Mouse (Mus musculus): Measurements from ENCODE around the gene Msrb3. TPM values are rescaled to one million over a fixed set of nuclear protein-coding genes. Genes with fewer than 3 reads are reported as not detected.

Gene Msrb3
- total RNA-seq, 2 experiments from 2014 or later: 4.6 to 5.9 TPM

DNA sequence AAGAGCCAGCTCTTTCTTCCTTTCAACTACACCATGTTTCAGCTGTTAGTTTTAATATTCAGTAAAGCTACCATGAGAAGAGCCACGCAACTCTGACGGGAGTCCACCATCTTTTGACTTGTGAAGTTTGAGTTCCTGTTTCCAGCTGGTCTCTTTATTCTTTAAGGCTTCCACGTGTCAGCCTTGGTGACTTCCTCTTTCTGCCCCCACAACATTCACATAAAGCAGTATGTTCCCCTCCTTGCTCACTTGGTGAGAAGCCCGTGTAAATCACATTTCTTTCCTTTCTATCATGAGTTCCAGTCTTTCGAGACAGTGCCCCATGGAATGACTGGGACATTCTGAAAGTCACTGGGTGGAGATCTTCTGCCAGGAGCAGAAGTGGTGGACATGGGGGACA is 83.6 kb downstream of the Msrb3 start:
- no peak for DNase-seq (ENCODE audit: low spot score in 2 of 2)

DNA sequence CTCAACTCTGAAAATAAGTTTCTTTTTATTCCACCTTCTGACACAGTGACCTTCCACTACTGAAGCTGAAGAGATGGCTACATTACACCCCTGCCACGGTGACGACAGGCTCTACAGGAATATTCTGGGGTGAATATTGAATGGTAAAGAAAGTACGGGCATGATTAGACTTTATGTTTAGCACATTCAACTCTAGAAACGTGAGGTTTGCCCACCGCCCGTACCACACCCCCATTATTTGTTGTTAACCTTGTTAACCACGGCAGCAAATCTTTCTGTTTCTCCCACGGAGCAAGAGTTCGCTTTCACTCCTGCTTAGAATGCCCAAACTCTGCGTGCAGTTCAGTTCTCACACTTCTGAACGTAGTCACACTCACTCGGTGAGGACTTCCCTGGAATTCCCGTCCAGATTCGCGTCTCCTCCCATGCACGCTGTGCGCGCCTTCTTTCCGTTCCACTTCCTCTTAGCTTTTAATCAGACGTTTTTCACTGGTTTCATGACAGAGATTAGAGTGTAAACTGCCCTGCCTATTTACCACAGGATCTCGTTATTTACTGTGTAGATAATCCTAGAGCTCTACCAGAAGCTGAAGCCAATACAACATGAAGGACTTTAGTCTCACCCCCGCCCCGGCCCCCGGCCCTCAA is 87.0 kb downstream of the Msrb3 start:
- DNase-seq (ENCODE audit: low spot score in 2 of 2): no peak

DNA sequence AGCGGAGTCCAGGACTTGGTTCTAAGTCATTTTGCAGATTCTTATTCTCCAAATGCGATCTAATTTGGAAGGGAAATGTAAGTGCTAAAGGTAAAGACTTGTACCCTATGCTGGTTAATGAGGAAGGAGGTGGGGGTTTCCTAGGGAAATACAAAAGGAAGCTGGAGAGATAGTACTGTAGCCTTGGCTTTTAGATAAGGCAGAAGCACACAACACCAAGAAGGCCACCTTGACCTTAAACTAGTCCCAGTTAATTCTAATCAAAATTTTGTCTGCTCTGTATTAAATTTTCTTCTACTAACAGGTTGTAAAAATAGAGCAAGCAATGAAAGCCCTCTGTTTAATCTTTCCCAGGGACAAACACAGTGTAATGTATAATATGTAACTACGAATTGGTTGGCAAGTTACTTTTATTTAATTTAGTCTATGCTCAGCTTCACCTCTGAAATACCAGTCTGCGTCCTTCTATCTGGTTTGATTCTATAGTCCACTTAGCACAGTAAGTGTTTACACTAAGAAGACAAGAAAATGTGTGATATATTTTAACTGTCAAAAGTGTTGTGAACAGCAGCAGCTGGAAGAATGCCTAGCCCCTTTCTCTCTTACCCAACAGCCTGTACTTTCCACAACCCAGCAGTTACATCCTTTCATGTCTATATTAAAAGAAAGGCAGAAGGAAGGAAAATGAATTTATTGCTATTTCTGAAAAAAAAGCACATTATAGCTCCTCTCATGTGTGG is 87.9 kb downstream of the Msrb3 start:
- no peak for DNase-seq (ENCODE audit: low spot score in 2 of 2)

DNA sequence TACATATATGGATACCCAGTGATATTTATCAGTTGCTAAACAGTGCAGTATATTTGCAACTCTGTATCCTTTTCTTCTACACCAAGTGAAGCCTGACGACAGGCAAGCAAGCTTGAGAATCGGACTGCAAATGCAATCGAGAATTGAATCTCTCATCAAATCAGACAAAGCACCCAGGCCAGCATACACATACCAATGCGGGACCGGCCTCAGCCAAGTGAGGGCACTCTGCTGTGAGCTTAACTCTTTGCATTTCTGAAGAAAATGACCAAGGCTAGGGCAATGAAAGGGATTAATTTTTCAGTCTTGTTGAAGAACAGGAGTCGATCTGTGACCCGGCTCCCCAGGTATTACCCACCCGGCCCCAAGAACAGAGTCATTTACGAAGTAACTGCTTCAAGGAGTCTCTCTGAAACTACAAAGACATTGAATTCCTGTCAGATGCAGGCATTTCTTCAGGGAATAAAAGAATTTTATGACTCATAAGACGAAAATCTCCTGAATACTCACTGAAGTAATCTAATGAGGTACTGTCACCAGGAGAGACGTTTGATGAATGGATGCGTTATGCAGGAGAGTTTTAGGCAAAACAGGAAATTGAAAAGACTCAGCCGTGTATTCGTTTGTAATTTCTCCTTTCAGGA is 88.7 kb downstream of the Msrb3 start:
- no peak for DNase-seq (ENCODE audit: low spot score in 2 of 2)

DNA sequence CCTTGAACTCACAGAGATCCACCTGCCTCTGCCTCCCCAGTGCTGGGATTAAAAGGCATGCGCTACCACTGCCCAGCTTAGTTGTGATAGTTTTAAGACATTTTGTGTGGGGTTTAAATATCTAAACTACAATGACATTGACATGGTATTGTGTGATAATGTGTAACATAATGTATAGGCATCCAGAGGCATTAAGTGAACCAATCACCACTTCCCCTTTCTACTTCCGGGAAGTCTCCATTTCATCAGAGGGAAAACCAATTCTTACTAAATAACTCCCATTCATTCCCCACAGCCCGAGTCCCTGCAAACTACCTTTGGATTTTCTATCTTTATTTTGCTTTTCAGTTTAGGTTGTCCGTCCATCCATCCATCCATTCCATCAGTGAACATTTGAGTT is 90.7 kb downstream of the Msrb3 start:
- DNase-seq (ENCODE audit: low spot score in 2 of 2): no peak

DNA sequence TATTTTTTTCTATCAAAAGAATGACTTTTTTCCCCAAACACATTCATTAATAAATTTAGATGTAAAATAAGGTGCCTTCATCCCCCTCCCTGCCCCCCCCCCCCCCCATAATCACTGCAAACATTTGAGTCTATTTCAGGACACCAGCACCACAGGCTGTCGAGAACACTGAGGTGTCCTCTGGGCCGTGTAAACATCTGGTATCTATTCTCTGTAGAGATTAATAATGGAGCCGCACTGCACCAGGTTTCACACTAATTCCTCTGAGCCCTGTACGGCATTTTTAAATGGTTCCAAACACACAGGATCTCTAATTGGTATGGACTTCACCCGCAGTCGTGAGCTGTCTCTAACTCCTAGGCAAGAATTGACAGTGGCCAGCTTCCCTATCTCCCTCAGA is 97.8 kb downstream of the Msrb3 start:
- no peak for DNase-seq (ENCODE audit: low spot score in 2 of 2)

DNA sequence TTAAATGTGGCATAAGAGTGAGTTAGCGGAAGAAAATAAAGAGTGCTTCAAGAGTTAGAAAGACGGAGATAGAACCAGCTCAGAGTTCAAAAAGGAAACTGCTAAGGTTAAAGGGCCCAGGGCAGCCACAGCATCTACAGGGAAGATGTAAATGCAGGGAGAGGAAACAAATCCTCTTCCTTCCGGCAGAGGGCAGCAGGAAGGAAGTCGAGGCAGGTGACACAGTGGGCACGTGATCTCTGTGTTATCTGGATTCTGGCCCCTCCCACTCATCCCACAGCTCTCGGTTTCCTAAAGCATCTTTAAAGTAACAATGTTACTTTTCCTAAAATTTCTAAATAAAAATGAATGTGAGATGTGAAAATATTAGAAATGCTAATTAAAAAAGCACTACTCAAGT is 99.4 kb downstream of the Msrb3 start:
- DNase-seq (ENCODE audit: low spot score in 2 of 2): no peak

DNA sequence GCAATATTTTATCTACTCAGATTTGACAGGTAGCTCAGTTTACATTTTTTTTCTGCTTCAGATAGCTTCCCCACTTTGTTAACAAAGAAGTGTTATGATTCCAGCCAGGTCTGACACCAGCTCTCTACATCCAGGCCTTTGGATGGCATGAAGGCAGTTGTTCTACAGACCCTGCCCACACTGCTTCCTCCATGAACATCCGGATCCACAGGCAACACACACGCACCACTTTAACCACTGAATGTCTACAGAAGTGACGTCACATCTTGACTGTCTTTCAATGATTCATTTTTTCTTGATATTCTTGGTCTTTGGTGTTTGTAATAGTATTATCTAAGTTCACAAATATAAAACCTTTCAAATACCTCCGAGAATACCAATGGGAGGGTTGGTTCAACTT is 102.2 kb downstream of the Msrb3 start:
- DNase-seq (ENCODE audit: low spot score in 2 of 2): no peak

DNA sequence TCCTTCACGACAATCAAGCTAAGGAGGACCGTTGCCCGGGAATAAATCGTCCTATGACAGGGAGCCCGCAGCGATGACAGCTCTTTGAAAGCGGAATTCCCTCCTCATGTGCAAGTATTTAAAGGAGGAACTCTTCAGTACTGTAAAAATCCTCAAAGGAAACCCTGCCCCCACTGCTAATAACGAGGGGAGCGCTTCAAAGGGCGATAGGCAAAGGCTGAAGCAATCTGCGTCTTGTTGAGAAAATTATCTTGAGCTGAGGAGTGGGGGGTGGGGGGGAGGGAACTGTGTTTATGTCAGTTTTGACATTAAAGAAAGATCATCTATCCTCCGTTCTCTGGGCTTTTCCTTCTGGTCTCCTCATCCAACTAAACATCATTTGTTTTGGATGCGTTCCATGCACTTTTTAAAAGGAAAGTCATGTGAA is 104.5 kb downstream of the Msrb3 start:
- DNase-seq (ENCODE audit: low spot score in 2 of 2): no peak

DNA sequence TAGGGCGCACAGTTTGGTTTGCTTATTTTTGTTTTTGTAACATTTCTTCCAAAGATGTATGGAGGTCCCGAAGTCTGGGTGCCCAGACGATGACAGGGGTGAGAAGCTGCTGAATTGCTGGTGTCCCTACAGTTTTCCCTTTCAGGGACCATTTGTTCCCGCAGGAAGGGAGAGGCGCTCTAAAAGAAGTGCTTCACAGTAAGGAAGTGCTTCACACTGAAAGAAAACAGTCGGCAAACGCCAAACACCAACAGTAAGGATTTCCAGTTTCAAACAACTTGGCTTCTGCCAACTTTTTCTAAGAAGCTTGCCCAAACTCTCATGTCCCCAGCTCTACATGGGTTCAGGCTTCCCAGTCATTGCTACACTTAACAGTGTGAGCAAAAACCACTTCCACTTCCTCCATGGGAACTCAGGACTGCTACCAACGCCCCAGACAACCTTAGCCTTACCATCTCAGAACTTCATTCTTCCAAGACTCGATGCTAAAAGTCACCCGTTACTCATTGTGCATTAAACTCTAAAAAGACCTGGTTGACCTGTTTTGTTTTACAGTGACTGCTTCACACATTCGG is 106.6 kb downstream of the Msrb3 start:
- DNase-seq (ENCODE audit: low spot score in 2 of 2): no peak

DNA sequence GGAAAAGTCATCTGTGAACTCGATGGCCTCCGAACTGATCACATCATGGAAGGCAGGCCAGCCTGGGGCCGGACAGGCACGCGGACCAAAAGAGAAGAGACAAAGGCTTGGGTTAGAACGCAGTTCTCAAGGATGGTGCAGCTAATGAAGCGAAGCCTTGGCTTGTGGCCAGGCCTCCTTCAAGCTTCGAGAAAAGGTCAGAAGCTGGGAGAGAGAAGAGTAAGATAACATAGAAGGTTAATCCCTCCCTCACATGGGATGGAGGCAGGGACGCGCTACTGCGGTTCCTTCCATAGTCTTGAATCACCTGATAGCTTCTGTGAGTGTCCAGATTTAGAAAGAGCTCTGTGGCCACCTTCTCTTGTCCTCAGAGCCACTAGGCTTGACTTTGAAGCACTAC is 107.5 kb downstream of the Msrb3 start:
- DNase-seq (ENCODE audit: low spot score in 2 of 2): no peak

DNA sequence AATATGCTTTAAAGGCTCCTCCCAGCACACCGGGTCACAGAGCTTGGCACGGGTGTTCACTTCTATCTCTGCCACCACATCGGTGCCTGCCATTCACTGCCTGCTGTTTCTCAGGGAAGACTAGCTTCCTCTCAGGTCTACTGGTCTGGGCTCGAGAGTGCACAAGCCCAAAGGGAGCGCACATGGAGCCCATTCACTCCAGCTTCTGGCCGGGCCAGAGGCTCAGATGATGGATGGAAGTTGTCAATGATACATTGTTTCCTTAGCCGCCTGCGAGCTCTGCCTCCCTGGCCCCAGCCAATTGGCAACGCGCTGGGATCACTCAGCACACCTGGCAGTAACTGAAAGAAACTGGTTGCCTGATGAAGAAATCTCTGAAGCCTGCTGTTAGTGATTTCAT is 111.7 kb downstream of the Msrb3 start:
- no peak for DNase-seq (ENCODE audit: low spot score in 2 of 2)

DNA sequence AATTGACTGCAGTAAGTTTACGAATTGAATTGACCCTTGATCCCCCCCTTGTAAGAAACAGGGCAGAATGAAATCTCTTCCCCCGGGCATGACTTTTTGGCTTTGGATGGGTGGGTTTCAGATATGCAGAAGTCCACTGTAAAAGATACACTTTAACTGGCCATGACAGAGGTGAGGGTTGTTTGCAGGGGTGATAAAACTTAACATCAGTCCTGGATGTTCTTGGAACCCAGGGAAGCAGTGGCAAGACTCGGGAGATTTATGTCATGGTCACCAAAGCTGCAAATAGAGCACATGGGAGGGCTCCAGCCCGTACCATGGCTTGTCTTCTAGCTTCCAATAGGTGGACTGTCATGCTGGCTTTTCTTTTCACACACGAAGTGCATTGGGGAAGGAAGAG is 114.4 kb downstream of the Msrb3 start:
- no peak for DNase-seq (ENCODE audit: low spot score in 2 of 2)

DNA sequence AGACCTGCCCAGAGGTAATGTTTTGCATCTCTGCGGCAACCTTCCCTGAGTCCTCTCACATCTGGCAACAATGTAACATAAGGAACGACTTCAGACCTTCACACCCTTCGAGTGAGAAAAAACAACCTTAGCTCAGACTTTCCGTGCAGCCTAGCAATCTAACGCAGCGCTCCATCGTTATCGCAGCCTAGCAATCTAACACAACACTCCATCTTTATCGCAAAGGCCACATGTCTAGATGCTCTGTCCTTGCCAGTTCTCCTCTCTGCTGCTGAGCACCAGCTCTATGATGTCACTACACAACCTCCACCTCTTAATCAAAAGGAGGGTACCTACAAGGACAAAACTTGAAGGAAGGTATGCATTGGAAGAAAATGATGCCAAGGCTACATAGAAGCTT is 115.5 kb downstream of the Msrb3 start:
- DNase-seq (ENCODE audit: low spot score in 2 of 2): no peak

DNA sequence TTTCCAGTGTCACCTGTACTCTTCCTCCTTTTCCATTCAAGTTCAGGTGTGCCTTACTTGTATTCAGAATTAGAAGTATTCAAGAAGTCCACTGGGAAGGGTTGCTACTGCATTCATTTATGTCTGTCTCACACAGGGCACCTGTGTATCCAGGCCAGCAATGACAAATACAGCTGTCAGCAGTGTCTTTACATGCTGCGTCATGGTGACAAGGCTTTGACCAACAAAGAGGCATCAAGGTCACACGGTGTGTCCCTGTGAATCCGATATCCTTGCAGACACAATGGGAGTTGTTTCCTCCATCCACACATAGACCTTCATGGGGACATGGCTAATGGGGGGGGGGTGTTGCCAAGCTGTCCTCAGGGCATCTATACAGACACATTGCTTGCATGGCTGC is 121.4 kb downstream of the Msrb3 start:
- no peak for DNase-seq (ENCODE audit: low spot score in 2 of 2)

DNA sequence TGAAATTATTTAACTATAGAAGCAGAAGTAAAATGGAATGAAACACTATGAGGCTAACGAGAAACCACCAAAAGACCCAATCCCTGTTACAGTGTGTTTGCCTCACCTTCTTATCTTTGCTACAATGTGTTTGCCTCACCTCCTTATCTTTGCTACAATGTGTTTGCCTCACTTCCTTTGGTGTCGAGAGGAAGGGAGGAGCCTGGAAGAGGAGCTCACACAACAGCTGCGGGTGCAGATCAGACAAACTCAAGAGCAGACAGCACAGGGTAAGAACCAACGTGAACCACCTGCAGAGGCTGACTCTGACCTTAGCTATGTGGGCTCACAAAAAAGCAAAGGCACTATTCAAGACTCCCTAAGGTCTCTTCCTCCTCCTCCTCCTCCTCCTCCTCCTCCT is 123.5 kb downstream of the Msrb3 start:
- no peak for DNase-seq (ENCODE audit: low spot score in 2 of 2)

DNA sequence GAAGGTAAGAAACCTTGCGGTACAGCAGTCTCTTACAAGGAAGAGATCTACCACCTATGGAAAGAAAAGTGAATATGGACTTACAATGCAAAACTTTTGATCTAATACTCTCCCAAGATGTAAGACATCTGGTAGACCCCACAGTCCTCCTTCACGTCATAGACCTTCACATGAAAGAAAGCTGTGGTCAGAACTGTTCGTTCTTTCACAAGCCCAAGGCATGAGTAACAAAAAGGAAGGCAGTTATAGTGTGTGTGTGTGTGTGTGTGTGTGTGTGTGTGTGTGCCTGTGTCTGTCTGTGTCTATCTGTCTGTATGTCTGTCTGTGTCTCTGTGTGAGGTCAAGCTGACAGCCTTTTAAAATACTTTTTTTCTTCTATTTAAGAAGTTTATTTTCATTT is 131.5 kb downstream of the Msrb3 start:
- DNase-seq (ENCODE audit: low spot score in 2 of 2): no peak

DNA sequence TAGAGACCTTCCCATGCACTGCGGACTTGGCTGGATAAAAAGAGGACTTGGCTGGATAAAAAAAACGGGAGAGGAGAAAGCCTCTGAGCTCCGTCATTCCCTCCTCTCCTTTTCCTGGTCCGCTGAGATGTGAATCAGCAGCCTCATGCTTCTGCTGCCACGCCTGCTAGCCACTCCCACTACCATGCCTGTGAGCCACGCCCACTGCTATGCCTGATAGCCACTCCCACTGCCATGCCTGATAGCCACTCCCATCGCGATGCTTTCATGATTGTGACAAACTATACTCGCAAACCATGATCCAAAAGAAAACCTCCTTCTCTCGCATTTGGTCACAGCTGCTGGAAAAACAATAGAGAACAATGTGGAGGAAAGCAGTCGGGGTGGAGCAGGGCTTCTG is 133.5 kb downstream of the Msrb3 start:
- no peak for DNase-seq (ENCODE audit: low spot score in 2 of 2)

DNA sequence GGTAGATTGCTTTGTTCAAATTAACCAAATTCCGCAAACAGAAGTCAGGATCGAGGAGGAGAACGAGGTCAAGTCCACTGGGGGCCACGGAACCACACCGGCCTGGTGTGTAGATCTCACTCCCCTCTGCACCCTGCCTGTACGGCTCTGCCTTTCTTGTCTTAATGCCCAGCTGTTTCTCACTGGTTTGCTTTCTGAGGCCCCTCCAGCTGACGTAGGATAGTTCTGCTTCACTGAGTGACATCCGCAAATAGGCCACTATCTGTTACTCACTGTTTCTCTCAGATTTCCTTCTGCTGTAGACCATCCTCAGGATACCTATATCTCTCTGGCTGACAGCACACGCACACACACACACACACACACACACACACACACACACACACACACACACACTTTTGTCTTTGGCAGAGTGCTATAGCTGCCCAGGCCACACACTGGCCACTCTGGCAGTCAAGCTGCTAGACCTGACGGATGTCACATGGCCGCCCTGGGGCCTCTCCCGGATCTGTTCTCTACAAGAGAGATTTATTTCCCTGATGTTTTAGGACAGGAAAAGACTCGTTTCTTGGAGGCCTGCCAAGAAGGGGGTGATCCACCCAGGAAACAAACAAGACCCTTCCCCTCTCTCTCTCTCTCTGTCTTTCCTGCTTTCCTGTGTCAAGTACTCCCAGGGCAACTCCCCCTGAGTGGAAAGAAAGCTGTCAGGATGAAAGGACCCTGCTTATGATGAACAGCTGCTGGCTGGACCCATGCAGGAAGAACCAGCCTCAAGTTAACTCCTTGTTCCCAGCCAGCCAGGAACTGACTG is 135.0 kb downstream of the Msrb3 start:
- no peak for DNase-seq (ENCODE audit: low spot score in 2 of 2)

DNA sequence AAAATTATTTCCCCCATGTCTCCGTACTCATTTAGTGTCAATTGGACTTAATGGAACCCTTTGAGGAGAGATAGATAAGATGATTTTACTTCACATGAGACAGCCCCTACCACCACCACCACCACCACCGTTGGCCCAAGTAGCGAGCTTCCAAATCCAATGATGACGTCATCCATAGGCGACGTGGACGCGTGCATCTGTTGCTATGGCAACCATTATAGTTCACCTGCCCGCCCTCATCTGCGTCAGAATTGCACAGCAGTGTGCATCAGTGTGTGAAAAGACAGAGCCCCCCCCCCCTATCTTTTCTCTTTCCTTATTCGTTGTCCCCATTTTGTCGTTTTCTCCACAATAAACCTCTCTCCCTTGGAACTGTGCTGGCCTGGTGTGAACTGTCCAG is 135.9 kb downstream of the Msrb3 start:
- DNase-seq (ENCODE audit: low spot score in 2 of 2): no peak

DNA sequence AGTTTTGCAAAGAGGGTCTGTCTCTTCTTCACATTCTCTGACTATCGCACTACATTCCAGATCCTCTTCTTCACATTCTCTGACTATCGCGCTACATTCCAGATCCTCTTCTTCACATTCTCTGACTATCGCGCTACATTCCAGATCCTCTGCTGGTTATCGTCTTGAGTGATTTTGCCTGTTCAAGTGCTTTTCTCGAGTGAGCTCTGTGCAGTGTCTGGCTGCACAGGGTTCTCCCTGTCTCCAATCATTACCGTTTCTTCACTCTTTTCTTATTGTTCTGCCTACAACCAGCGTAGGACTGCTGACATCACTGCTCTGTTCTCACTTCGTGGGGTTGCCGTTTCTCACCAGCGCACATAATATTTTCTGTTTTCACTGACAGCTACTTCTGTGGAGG is 138.2 kb downstream of the Msrb3 start:
- DNase-seq (ENCODE audit: low spot score in 2 of 2): no peak

Measured in layer of hippocampus, postnatal 14 days (tissue).